Mouse (Mus musculus) heart, adult 2 months (tissue): ENCODE results near the gene Zfp551. TPM values are rescaled to one million over a fixed set of nuclear protein-coding genes. Genes with fewer than 3 reads are reported as not detected.

Experiments
- DNase-seq, 2 experiments: peaks; one replicate each; pipeline ENCODE4 v3.0.0; 2021
- H3K27ac ChIP-seq: fragments of 200-600 bp; 2 replicates; pipeline ENCODE4 v1.8.1; 2022
- H3K27me3 ChIP-seq: fragments of 200-500 bp; 2 replicates; pipeline ENCODE4 v1.6.1; 2012; ENCODE audit warnings: mild to moderate bottlenecking, low read length, inconsistent platforms, mixed read lengths; ENCODE audit not compliant: control insufficient read depth, insufficient read depth
- H3K36me3 ChIP-seq: fragments of 200-500 bp; 2 replicates; pipeline ENCODE4 v1.6.1; 2012; ENCODE audit warnings: low read length, inconsistent platforms; ENCODE audit not compliant: control insufficient read depth, insufficient read depth
- H3K4me1 ChIP-seq: fragments of 200-500 bp; 2 replicates; pipeline ENCODE4 v1.6.1; 2011; ENCODE audit warnings: low read length; ENCODE audit not compliant: control insufficient read depth, insufficient read depth
- H3K4me3 ChIP-seq: fragments of 200-600 bp; 2 replicates; pipeline ENCODE4 v1.8.1; 2022
- H3K79me2 ChIP-seq: fragments of 200-500 bp; replicated peaks from 2 replicates; pipeline ENCODE4 v1.6.1; 2012; ENCODE audit warnings: mild to moderate bottlenecking, inconsistent platforms, low read length, moderate library complexity, mixed read lengths; ENCODE audit not compliant: control insufficient read depth, insufficient read depth
- H3K9ac ChIP-seq: fragments of 200-500 bp; 2 replicates; pipeline ENCODE4 v1.6.1; 2012; ENCODE audit warnings: low read depth, mild to moderate bottlenecking, control low read depth, inconsistent platforms, low read length, mixed read lengths
- CTCF ChIP-seq: fragments of 200-600 bp; IDR thresholded peaks from 2 replicates; pipeline ENCODE4 v1.8.1; 2022; ENCODE audit warnings: antibody characterized with exemption, mild to moderate bottlenecking, moderate library complexity
- EP300 ChIP-seq: fragments of 200-500 bp; IDR thresholded peaks from 2 replicates; pipeline ENCODE4 v1.6.1; 2011; ENCODE audit warnings: low read depth, low read length, control low read depth; ENCODE audit not compliant: insufficient read depth
- POLR2A ChIP-seq: fragments of 200-500 bp; IDR thresholded peaks from 2 replicates; pipeline ENCODE4 v1.6.1; 2011; ENCODE audit warnings: mild to moderate bottlenecking, low read depth, low read length, control low read depth; ENCODE audit not compliant: insufficient read depth
- WGBS: fragments of 180-500 bp; shearing (Covaris S2); methylation state at CpG from one replicate; pipeline ENCODE4 v1.1.7; 2018; 5-methylcytosine and 5-hydroxymethylcytosine counted together
- intact Hi-C: fragments of 180-260 bp; cut with DNase I; formaldehyde crosslinking; loops from one replicate; pipeline ENCODE4 v1.15.1; 2025
- long read RNA-seq: library from polyadenylated mRNA; stranded (forward); transcript quantifications from one replicate; pipeline ENCODE4 v2.0.0, GENCODE M21; 2021
- polyA plus RNA-seq: library from polyadenylated mRNA; depleted of rRNA; stranded (reverse); fragments of >200 nt; gene quantifications from 2 replicates; pipeline ENCODE4 v1.2.3, GENCODE M21; 2012; rRNA removed
- total RNA-seq, 2 experiments: library from RNA; stranded (reverse); gene quantifications; 2 replicates each; pipeline ENCODE4 v1.2.3; 2021

Gene Zfp551
- total RNA-seq (1 to 10 TPM; 1.4 to 1.8 TPM), polyA plus RNA-seq (0.76 and 2.1 TPM in 2 replicates)
- long read RNA-seq: 0 reads

GRCm38 (mm10) chr7:12422245-12422849 is at the start of gene Zfp551:
Gene Zfp551 (minus strand): TSS chr7:12422751.
- intact Hi-C loops: loop anchor here (2.0 kb wide), 1 partner anchor 56 kb away; the partner anchor contains the start of gene Zfp606
- Histone ChIP-seq H3K79me2 (no peaks in the 10 kb centered on the region; the same call in 1 of the 2 replicates), H3K4me3 (peak within 1 kb of the TSS; percentile 54), H3K9ac (peak within 1 kb of the TSS; percentile 65), H3K36me3 (no peaks in the 10 kb centered on the region), H3K27me3 (no peaks in the 10 kb centered on the region), H3K4me1 (no peaks in the 10 kb centered on the region), H3K27ac (peak within 1 kb of the TSS; percentile 69)
- WGBS: 1% methylated on average over 27 of the region's 27 CpGs
- DNase-seq: peak; percentile 67 to 69
- TF ChIP-seq CTCF (no peak), POLR2A (no peak), EP300 (no peak)

GRCm38 (mm10) chr7:12422855-12423254 is 304 bp upstream of the Zfp551 start:
- Histone ChIP-seq H3K4me3 (peak overlapping the region; percentile 54), H3K79me2 (no peaks in the 10 kb centered on the region; the same call in 1 of the 2 replicates), H3K9ac (no peak overlapping the region), H3K36me3 (no peaks in the 10 kb centered on the region), H3K27me3 (no peaks in the 10 kb centered on the region), H3K27ac (no peak overlapping the region), H3K4me1 (no peaks in the 10 kb centered on the region)
- TF ChIP-seq POLR2A (no peak), CTCF (no peak), EP300 (no peak)
- 53% methylated on average over 3 of the region's 3 CpGs for WGBS
- intact Hi-C loops: loop anchor here (2.0 kb wide), 1 partner anchor 56 kb away; the partner anchor contains the start of gene Zfp606
- no peak for DNase-seq

DNA sequence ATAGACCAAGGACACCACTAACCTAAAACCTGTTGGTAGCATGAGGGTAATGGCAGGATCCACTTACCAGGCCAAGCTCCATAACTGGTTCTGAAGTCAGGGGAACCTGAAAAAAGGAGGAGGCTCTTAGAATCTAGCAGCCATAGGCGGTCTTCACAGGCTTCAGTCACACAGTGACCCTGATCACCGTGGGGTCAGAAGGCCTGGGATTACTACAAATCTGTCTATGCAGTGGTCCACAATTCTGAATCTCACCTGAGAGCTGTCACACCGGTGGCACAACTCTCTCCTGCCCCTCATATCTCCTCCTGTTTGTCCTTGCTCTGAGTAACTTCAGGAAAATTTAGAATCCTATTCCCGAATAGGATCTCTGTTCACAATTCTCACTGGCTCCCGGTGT is 810 bp downstream of the Zfp551 start:
- 49% methylated on average over 5 of the region's 5 CpGs for WGBS
- H3K9ac ChIP-seq: peak overlapping the region; percentile 65; the same call in 1 of the 2 replicates
- no peaks in the 10 kb centered on the region for H3K27me3 ChIP-seq
- H3K36me3 ChIP-seq: no peaks in the 10 kb centered on the region
- DNase-seq: no peak
- peak overlapping the region; percentile 69; the same call in 1 of the 2 replicates for H3K27ac ChIP-seq
- H3K4me1 ChIP-seq: no peaks in the 10 kb centered on the region
- TF ChIP-seq EP300 (no peak), POLR2A (no peak), CTCF (no peak)
- no peaks in the 10 kb centered on the region; the same call in 1 of the 2 replicates for H3K79me2 ChIP-seq
- H3K4me3 ChIP-seq: peak overlapping the region; percentile 54
- intact Hi-C loops: loop anchor here (2.0 kb wide), 1 partner anchor 57 kb away; the partner anchor contains the start of gene Zfp606

- Histone ChIP-seq H3K79me2 (no peaks in the 10 kb centered on the region), H3K36me3 (no peaks in the 10 kb centered on the region), H3K27me3 (no peaks in the 10 kb centered on the region), H3K27ac (no peak within 1 kb of the TSS), H3K4me3 (no peak within 1 kb of the TSS), H3K4me1 (no peaks in the 10 kb centered on the region), H3K9ac (no peak within 1 kb of the TSS)
- WGBS: 40% methylated on average over 1 of the region's 1 CpGs
- intact Hi-C loops: no loop called here
- TF ChIP-seq POLR2A (no peak), CTCF (no peak), EP300 (no peak)
- DNase-seq: no peak
Measured at GRCm38 (mm10) chr7:12369173-12369572, 53.4 kb downstream of the Zfp551 start, which contains the start of gene Vmn1r84. Gene Vmn1r84 (minus strand): TSS chr7:12369273.

Other genes starting within 250 kb of the Zfp551 start
- gene Vmn1r80, start 233.5 kb downstream of the Zfp551 start, total RNA-seq: not detected
- not detected in 2 replicates for gene Vmn1r80, start 233.5 kb downstream of the Zfp551 start, polyA plus RNA-seq
- not detected for gene Vmn1r81, start 154.5 kb downstream of the Zfp551 start, total RNA-seq
- not detected in 2 replicates for gene Vmn1r81, start 154.5 kb downstream of the Zfp551 start, polyA plus RNA-seq
- not detected for gene Vmn1r82, start 122.3 kb downstream of the Zfp551 start, total RNA-seq
- not detected in 2 replicates for gene Vmn1r82, start 122.3 kb downstream of the Zfp551 start, polyA plus RNA-seq
- not detected for gene Vmn1r83, start 93.3 kb downstream of the Zfp551 start, total RNA-seq
- gene Vmn1r83, start 93.3 kb downstream of the Zfp551 start, polyA plus RNA-seq: not detected in 2 replicates
- not detected for gene Vmn1r84, start 53.5 kb downstream of the Zfp551 start, total RNA-seq
- gene Vmn1r84, start 53.5 kb downstream of the Zfp551 start, polyA plus RNA-seq: not detected in 2 replicates
- gene Zfp606, start 55.5 kb upstream of the Zfp551 start, total RNA-seq: 1 to 10 TPM; 7.6 to 9.4 TPM
- 2.4 and 4.3 TPM in 2 replicates for gene Zfp606, start 55.5 kb upstream of the Zfp551 start, polyA plus RNA-seq
- not detected for gene 2900092C05Rik, start 89.8 kb upstream of the Zfp551 start, total RNA-seq
- gene 2900092C05Rik, start 89.8 kb upstream of the Zfp551 start, polyA plus RNA-seq: not detected in 2 replicates
- gene Vmn2r53, start 186.0 kb upstream of the Zfp551 start, total RNA-seq: not detected
- not detected in 2 replicates for gene Vmn2r53, start 186.0 kb upstream of the Zfp551 start, polyA plus RNA-seq
- not detected for gene Vmn2r54, start 217.6 kb upstream of the Zfp551 start, total RNA-seq
- not detected in 2 replicates for gene Vmn2r54, start 217.6 kb upstream of the Zfp551 start, polyA plus RNA-seq